Mouse (Mus musculus) right cerebral cortex, postnatal 4 days (tissue): ENCODE measurements around the gene Wapl.
A peak's percentile ranks its signal among the peaks of the same experiment; 100 is the strongest.

Source experiments
- DNase-seq: peaks from one replicate; pipeline ENCODE4 v3.0.0-alpha.2; 2022

Wapl gene

GRCm38 (mm10) chr14:34710209-34710608, 36.5 kb downstream of the Wapl start:
- no peak for DNase-seq

DNA sequence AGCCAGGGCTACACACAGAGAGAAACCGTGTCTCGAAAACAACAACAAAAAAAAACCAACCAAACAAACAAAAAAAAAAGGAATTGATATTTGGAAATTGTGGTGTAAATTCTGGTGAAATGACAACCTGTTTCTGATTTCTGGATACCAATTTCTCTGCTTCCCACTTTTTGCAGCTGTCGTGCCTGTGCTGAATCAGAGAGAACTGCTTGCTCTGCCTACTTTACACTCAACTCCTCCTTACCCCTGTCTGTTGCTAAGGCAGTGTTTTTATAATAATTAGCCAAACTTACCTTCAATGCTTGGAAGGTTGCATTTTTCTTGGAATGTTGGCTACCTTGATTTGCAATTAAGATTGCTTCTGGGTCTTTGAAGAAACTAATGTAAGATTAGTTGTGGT, 38.3 kb downstream of the Wapl start:
- DNase-seq, result no peak

DNA sequence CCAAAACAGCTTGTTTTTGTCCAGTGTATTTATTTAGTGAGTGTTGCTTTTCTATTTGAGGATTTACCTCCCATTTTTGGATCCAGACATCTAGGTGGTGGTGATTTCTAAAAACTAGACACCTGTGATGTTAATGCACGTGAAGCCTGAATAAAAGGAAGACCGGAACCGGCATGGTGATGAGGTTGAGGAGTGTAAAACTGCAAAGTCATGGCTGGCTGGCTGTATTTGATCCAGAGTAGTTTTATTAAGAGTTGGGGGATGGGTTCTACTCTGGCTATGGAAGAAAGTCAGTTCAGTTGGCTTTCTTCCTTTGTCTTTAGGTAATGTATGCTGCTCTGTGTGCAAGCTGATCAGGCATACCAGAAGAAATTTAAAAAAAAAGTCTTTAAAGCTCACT, 39.1 kb downstream of the Wapl start:
- DNase-seq, result no peak

- no peak for DNase-seq
These were observed 44.4 kb downstream of the Wapl start for GRCm38 (mm10) chr14:34718150-34718549.

DNA sequence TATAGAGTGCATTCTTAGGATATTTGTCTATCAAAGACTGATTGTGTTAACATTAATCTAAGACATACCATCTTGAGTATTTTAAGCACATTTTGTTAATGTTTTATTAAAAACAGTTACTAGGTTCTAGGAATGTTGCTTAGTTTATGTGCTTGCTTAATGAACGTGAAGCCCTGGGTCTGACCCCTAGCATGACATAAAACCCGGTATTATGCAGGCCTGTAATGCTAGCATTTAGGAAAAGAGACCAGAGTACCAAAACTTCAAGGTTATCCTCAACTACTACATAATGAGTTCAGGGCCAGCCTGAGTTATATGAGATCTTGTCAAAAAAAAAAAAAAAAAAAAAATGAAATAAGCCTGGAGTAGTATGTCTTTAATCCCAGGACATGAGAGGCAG, 54.0 kb downstream of the Wapl start:
- no peak for DNase-seq

DNA sequence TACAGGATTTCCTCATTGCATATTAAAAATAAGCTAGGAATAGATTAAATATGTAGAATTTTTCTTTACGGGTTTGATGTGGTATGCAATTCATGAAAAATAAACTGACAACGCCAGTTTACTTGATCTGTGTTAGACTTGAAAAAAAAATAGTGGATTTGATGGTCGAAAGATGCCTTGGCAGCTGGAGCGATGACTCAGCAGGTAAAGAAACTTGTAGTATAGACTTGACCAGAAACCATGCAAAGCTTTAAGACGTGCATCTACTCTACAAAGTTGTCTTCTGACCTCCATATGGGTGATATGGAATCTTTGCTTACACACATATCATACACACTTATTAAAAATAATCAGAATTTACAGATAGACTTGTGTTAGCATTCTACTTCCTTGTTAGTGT, 61.7 kb downstream of the Wapl start:
- DNase-seq, result no peak

DNA sequence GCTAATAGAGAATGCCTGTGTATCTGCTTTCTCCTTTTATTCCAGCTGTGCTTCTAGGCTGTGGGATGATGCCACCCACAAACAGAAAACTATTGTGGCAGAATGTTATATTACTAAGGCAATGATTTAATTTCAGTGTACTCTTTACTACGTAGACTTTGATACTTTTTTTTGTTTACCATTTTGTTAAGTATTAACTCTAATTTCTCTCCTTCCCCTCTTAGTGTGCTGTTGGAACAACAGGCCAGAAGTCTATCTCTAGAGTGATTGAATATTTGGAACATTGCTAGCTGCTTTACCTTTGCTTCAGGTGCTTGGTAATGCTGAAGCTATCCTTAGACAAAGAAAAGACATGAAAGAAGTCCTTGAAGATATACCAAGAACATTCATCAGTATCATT, 71.7 kb downstream of the Wapl start:
- DNase-seq, result no peak

DNA sequence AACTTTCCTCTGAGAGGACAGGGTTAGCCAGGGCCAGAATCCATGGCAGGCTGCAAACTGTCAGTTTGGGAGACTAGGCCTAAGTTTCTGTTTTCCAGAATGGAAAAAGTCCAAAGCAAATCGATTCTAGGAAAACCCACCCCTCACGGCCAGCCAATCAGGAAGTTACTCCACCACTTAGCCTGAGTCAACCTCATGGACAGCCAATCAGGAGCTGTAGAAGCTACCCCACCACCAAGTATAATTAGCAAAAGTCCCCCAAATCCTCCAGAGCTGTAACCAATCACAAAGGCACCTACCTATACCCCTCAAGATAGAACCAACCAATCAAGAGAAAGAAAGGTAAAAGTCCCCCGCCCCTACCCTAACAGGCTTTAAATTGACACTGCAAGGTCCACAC, 82.0 kb downstream of the Wapl start:
- DNase-seq, result no peak

DNA sequence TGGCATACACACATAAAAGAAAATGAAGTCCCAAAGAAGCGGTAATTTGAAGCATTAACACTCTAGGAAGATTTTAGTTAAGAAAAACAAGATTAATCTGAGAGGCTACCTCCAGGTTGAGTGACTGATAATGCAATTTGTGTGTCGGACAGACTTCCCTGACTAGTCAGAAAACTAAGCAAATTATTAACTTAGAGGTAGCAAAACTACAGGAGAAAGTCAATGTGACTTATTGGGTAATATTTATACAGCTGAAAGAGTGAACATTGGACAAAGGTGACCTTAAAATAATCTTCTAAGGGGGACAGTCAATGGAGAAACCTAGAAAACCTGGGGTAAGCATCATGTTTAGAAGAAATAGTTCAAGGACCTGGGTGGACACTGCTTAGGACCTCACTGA, 86.2 kb downstream of the Wapl start:
- no peak for DNase-seq

GRCm38 (mm10) chr14:34761082-34761959, 87.6 kb downstream of the Wapl start:
- DNase-seq, result no peak

- DNase-seq, result no peak
These were observed 89.0 kb downstream of the Wapl start for GRCm38 (mm10) chr14:34762682-34763081.

GRCm38 (mm10) chr14:34763771-34764539, 90.2 kb downstream of the Wapl start:
- no peak for DNase-seq

- no peak for DNase-seq
These were observed 91.2 kb downstream of the Wapl start for GRCm38 (mm10) chr14:34764908-34765307.

DNA sequence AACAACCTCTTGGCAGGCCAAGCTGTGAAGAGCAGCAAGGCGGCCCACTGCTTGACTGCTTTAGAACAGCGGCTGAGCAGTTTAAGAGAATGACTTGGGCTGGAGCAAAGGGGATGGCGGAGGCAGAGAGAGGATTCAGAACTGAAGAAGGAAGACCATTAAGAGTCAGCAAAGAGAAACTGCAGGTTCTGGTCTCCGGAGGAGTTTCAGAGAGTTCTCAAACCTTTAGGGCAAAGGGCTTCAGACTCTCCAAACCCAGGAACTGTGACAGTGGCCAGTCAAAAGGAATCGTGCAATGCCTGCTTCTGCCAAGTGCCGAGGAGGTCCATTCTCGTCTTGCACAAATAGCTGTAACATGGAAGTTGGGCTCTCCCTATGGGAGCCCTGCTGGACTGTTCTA, 91.7 kb downstream of the Wapl start:
- DNase-seq, result no peak

DNA sequence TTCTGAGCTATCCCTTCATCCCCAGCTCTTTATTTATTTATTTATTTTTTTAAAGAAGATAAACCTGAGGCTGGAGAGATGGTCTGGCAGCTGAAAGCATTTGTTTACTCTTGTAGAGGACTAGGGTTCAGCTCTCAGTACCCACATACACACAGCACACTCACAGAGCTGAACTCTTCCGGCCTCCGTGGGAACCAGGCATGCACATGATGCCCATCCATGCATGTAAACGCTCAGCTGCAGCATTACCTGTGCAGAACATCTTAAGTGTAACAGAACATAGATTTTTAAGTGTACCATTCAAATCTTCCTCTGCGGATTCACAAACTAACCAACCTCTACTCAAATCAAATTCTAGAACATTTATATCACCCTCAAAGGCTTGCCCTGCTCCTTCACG, 92.5 kb downstream of the Wapl start:
- DNase-seq, result no peak

DNA sequence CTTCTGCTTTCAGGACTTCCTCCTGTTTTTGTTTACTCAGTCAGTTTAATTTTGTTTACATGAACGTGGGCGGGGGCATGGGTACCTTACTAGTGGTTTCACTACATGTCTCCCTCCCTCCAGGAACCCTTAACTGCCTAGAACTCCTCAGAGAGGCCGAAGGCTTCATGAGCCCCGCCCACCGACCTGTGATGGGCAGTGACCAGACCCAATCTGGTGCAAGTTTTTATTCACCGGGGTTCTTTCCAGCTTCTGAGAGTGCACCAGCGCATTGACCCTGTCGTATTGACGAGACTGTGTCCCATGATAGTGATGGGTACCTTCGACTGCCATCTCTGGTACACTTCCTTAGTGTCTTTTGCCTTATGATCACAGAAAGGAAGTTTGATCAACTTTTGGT, 94.6 kb downstream of the Wapl start:
- peak; percentile 55 for DNase-seq

DNA sequence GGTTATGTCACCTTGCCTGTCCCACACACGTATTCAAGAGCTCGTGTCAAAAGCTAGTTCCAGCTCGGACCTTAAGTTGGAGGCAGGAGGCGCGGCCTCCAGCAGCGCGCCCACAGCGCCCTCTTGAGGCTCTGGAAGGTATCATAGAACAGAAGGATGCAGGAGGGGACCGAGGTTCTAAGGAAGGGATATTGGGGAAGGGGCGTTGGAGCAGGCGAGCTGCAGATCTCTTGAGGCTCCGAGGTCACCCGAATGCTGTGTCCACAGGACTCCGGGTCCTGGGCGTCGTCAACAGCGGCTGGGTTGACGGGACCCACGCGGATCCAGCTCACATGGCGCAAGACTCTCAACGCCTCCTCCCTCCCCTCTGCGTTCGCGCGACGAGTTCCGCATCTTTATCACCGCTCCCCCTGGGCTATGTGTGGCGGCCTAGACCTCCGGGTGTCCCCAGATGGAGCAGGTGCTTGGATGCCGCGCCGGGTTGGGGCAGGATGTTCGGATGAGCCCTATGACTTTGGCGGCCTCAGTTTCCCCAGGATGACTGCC, 95.4 kb downstream of the Wapl start:
- peak; percentile 80 for DNase-seq

DNA sequence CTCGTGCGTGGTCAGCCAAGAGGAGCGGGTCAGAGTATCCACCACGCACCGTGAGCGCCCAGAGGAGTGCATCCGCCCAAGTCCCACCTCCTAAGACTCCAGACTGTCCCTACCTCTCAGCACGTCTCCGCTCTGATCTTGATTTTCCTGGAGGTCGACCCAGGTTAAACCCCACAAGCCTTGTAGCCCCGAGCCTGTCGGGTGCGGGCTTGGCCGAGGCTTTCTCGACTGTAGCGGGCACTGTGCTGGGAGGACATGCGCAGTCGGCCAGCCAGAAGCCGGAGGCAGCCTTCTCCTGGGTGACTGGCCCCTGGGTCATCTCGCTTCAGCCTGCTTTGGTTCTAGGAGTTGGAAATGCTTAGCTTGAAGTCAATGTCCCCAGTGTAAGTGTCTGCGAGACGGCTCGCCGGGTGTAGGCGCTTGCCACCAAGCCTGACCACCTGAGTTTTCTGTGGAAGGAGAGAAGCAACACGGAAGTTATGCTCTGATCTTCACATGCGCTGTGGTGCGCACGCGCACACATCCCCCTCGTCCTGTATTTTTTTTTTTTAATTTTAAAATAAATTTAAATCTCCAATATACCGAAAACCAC, 95.9 kb downstream of the Wapl start:
- peak; percentile 45 for DNase-seq

DNA sequence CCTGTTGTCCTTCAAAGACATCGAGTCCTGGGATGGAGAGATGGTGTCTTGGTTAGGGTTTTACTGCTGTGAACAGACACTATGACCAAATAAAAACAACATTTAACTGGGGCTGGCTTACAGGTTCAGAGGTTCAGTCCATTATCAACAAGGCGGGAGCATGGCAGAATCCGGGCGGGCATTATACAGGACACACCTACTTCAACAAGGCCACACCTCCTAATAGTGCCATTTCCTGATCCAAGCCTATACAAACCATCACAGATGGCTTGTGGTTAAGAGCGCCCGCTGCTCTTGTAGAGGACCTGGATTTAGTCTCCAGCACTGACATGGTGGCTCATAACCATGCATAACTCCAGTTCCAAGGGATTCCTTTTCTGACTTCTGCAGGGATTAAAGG, 96.7 kb downstream of the Wapl start:
- DNase-seq, result no peak

GRCm38 (mm10) chr14:34771601-34772000, 97.9 kb downstream of the Wapl start:
- no peak for DNase-seq

DNA sequence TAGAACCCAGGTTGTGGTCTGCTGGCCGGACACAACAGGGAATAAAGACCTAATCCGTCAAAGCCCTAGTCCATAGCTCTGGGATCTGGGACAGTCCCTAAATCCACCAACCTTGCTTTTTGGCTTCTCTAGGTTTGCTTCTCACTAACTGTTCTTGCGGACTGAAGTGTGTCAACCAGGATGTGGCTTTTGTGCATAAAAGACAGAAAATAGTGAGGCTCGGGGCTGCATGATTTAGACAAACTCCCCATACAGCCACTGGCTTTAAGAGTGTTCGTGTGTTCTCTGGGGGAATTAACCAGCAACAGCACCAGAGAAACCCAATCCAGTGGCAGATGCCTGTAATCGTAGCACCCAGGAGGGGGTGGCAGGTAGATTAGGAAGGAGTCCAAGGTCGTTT, 98.4 kb downstream of the Wapl start:
- no peak for DNase-seq

DNA sequence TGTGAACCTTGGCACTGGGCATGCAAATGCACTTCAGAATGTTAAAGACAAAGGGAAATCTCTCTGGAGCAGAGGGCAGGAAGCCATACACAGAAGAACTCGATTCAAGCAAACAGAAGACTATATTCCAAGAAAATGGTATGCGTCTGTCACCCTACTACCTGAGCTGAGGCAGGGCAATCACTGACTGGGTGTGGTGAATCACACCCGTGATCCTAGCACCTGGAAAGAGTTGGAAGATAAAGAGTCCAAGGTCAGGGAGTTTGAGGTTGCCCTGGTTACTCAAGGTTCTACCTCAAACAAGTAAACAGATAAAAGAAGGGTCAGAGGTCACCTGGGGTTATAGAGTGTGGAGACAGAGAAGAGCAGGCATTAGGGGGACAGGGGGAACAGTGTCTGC, 100.0 kb downstream of the Wapl start:
- DNase-seq, result no peak

- DNase-seq, result no peak
These were observed 100.5 kb downstream of the Wapl start for GRCm38 (mm10) chr14:34774231-34774630.
